Mouse (Mus musculus) ovary, postnatal 36 days (tissue): ENCODE measurements at regions not wholly inside any gene's neighbourhood (a gene's known extent, or its start where the extent isn't known, plus 50 kb on each side); places are given as distances from the start of the nearest gene placed in this dataset.

Source experiments
- DNase-seq: peaks from one replicate; pipeline ENCODE4 v3.0.0; 2022; ENCODE audit warnings: low spot score, mixed read lengths

- DNase-seq = no peak
Observed at GRCm38 (mm10) chr5:26206766-26207122, 50.7 kb upstream of the Gm7361 start.

GRCm38 (mm10) chr5:26206066-26206765, 51.3 kb upstream of the Gm7361 start:
- no peak for DNase-seq

- DNase-seq = no peak
Observed at GRCm38 (mm10) chr5:26202471-26202870, 55.0 kb upstream of the Gm7361 start.

- DNase-seq = peak; percentile 26
Observed at GRCm38 (mm10) chr5:26189377-26189776, 68.1 kb upstream of the Gm7361 start.

GRCm38 (mm10) chr5:26187212-26187611, 66.0 kb upstream of the Gm10220 start:
- no peak for DNase-seq

- DNase-seq = no peak
Observed at GRCm38 (mm10) chr5:26185417-26185816, 64.2 kb upstream of the Gm10220 start.

- DNase-seq = no peak
Observed at GRCm38 (mm10) chr5:26176064-26176463, 54.8 kb upstream of the Gm10220 start.

GRCm38 (mm10) chr5:26171662-26172384, 50.6 kb upstream of the Gm10220 start:
- DNase-seq = no peak

- DNase-seq = no peak
Observed at GRCm38 (mm10) chr5:26170717-26171500, 49.7 kb upstream of the Gm10220 start.
